Mouse (Mus musculus) left cerebral cortex, postnatal 36 days (tissue): ENCODE measurements around the gene Zfp384. TPM values are rescaled to one million over a fixed set of nuclear protein-coding genes. Genes with fewer than 3 reads are reported as not detected.
"Not testable (repeated sequence)": the region's sequence is repeated elsewhere in the genome, so short reads cannot be mapped to it uniquely, and the experiment has no call there.

Experiments used
- DNase-seq, 2 experiments: peaks; one replicate each; pipeline ENCODE4 v3.0.0; 2021 to 2022; ENCODE audit warnings: low spot score in 2 of 2, mixed read lengths in 1 of 2
- intact Hi-C: fragments of 180-260 bp; cut with DNase I; formaldehyde crosslinking; loops from one replicate; pipeline ENCODE4 v1.15.1; 2025
- total RNA-seq, 2 experiments: library from RNA; stranded (reverse); gene quantifications; 2 replicates each; pipeline ENCODE4 v1.2.3; 2021

Zfp384 gene
- total RNA-seq, 2 experiments from 2014 or later, result 33.3 to 52.7 TPM

GRCm38 (mm10) chr6:125008586-125009128 lies 288 bp upstream of the Zfp384 start:
- DNase-seq, result peak; percentile 98
- intact Hi-C loops, result loop anchor here (1.0 to 10.0 kb wide), 3 partner anchors 31 to 91 kb away; partner anchors contain the start of gene Ing4

GRCm38 (mm10) chr6:125009181-125010073 lies 482 bp downstream of the Zfp384 start:
- DNase-seq, result peak; percentile 70 to 75
- intact Hi-C loops, result loop anchor here (1.0 to 10.0 kb wide), 3 partner anchors 30 to 92 kb away; partner anchors contain the start of gene Ing4

DNA sequence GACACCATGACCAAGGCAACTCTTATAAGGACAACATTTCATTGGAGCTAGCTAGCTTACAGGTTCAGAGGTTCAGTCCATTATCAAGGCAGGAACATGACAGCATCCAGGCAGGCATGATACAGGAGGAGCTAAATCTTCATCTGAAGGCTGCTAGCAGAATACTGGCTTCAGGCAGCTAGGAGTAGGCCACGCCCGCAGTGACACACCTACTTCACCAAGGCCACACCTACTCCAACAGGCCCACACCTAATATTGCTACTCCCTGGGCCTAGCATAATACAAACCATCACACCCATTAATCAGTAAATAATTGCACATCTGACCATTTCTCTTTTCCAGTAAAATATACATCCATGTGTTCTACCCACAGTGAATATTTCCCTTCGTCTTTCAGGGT lies 8.7 kb downstream of the Zfp384 start:
- no peak for DNase-seq
- intact Hi-C loops, result no loop called here

GRCm38 (mm10) chr6:125030532-125030931 lies 21.6 kb downstream of the Zfp384 start:
- intact Hi-C loops, DNase-seq: not testable (repeated sequence)

DNA sequence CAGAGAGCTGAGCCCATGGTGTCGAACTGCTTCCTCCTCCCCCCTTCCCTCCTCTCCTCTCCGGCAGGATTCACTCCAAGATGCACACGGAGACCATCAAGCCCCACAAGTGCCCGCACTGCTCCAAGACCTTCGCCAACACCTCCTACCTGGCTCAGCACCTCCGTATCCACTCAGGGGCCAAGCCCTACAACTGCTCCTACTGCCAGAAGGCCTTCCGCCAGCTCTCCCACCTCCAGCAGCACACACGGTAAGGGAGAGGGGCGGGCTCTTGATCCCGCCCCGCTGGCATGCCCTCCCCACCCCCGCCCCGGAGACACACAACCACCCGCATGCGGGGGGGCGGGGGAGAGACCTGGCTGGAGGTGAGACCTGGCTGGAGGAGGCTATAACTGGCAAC lies 22.7 kb downstream of the Zfp384 start:
- intact Hi-C loops, result no loop called here
- no peak for DNase-seq

DNA sequence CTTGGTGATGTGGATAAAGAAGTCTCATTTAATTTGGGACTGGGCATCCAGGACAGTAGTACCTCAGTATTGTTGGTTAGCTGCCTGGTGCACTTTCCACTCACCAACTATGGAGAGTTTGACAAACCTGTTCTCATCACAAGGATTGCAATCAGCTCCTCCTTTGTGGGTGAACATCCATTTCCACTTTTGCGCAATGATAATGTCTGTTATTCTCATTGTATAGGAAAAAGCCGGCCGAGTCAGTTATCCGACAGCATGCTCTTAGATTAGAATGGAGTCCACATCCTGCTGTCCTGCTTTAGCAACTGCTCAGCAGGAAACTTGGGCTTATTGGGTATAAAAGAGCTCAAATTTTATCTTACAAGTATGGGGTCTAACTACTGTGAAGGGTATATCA lies 29.7 kb downstream of the Zfp384 start:
- DNase-seq, result no peak
- intact Hi-C loops, result loop anchor here (1.0 kb wide), 1 partner anchor 29 kb away; the partner anchor contains the start of gene Zfp384

GRCm38 (mm10) chr6:125039131-125039530 lies 30.2 kb downstream of the Zfp384 start:
- DNase-seq, result no peak
- intact Hi-C loops, result loop anchor here (1.0 kb wide), 1 partner anchor 30 kb away; the partner anchor contains the start of gene Zfp384

DNA sequence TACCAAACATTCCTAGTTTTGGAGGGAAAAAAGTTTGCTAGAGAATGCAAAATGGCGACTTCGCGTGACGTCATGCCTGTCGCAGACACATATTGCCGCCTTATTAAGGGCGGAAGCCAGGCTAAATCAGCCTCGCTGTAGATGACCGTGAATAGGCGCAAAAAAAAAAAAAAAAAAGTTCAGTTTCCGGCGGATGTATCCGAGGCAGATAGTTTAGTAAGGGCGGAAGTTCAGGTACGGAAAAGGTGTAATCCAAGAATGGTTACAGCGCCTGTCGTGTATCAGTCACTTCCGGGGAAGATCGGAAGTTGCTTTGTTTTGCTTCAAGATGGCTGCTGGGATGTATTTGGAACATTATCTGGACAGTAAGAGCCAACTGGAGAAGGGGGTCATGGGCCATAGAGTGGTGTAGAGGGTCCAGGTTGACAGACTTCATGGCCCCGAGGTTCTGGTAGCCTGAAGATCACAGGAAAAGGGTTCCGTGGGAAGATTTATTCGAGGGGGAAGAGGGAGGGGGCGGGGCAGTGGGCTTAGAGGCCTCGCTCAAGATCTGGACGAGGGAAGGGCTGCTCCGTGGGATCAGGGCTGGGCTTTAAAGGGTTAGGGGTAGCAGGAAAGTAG lies 30.7 kb downstream of the Zfp384 start, which contains the start of gene Ing4:
Gene Ing4 (plus strand): TSS at position 228 of the 621 bp plus-strand sequence.
- intact Hi-C loops, result loop anchor here (1.0 kb wide), 1 partner anchor 30 kb away; the partner anchor contains the start of gene Zfp384

GRCm38 (mm10) chr6:125040221-125040620 lies 31.3 kb downstream of the Zfp384 start:
- no peak for DNase-seq
- intact Hi-C loops, result no loop called here

More for the DNA sequence above, 30.7 kb downstream of the Zfp384 start, which contains the start of gene Ing4:
- DNase-seq, result peak; percentile 84 to 88

DNA sequence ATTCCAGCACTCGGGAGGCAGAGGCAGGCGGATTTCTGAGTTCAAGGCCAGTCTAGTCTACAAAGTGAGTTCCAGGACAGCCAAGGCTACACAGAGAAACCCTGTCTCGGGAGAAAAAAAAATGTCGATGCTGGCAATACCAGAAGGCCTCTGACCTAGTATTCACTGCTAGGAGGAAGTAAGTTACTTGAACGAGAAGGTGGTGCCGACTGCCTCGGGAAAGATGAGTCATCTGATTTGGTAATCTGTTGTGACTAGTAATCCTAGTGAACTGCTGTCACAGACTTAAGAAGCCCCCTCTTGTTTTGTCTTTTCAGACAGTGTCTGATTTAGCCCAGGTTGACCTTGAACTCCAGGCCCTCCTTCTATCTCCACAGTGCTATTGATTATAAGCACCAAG lies 32.1 kb downstream of the Zfp384 start:
- no peak for DNase-seq
- intact Hi-C loops, result no loop called here

DNA sequence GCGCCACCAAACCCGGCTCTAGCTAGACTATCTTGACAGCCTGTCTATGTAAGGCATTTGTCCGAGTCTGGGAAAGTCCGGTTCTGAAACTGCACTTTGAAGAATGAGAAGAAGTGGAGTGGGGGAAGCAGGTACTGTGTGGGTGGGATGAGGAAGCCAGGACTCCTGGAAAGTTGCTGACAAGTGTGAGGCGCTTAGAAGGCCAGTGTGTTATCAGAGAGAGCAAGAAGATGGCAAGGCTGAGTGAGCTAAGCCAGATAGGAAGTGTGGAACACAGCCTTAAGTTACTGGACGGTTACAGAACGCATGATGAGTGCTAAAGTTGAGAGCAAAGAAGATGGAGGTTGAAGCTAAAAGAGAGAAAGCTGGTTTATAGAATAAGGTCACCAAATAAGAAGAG lies 33.1 kb downstream of the Zfp384 start:
- no peak for DNase-seq
- intact Hi-C loops, result no loop called here

GRCm38 (mm10) chr6:125046691-125047090 lies 37.7 kb downstream of the Zfp384 start:
- intact Hi-C loops, result loop anchor here (2.0 kb wide), 1 partner anchor 38 kb away; no protein-coding TSS in a partner anchor
- peak; percentile 57 to 70 for DNase-seq

DNA sequence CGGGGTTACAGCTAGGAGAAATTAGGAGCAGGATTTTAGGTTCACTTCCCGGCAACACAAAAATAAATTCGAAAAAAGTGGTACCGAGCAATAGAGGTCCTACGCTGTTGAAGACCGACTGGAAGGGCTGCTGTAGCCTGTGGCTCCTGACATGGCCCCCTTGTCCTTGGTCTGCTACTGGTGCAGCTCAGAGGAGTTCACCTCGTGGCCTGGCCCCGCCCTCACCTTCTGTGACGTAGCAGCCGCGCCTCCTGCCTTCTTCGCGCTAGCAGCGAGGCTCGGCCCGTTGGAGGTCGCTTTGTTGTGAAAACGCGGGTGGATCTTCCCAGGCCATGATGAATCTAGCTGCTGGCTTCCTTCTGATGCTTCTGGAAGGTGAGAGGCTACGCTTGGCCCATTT lies 40.7 kb downstream of the Zfp384 start, which contains the start of gene Acrbp:
Gene Acrbp (plus strand): TSS at position 12 of the 400 bp plus-strand sequence.
- DNase-seq, result no peak
- intact Hi-C loops, result no loop called here

DNA sequence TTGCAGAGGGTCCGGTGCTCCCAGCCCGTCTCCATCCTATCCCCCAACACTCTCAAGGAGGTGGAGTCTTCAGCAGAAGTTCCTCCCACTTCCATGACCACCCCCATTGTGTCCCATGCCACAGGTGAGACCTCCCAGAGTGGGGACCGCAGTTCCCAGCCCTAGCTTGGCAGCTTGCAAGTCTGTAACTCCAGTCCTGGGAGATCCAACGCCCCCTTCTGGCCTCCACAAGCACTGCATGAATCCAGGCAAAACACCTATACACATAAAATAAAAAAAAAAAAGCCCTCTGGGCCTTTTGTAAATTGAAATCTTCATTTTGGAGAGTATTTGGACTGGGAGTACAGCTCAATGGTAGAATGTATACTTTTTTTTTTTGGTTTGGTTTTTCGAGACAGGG lies 42.3 kb downstream of the Zfp384 start:
- no peak for DNase-seq
- intact Hi-C loops, result no loop called here

DNA sequence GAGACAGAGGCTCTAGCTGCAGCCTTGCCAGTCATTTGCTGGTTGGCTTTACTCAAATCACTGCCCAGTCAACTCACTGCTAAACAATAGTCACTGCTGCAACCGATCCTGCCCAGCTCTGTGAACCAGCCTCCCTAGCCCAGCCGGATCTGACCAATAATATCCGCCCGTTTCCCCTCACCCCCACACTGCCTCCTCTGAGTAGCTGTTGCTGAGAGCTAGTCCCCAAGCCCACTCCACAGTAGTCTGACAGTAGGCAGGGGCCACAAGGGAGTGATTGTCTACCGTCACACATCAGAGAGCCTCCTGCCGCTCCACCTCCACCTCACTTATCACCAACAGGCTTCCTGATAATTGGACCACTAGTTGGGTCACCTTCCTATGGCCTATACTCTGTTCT lies 52.5 kb downstream of the Zfp384 start:
- DNase-seq, result no peak
- intact Hi-C loops, result no loop called here

DNA sequence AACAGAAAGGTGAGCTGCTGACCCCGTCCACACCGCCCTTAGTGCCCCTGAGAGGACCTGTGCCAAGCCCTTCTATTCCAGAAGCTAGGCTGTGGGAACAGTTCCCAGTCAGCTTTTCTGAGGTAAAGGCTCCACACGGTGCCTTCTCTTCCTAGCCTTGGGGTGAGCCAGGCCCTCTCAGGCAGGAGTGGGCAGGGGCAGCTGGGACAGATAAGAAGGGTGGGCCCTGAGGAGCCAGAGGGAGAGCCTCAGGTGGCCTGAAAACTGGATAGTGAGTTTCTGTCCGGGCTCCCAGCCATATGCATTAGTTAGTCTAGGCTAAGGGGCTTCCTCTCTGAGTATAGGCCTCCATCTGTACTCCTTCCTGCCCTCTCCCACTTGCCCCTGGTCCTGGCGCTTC lies 53.6 kb downstream of the Zfp384 start:
- intact Hi-C loops, result no loop called here
- no peak for DNase-seq

GRCm38 (mm10) chr6:125063906-125064305 lies 55.0 kb downstream of the Zfp384 start:
- no peak for DNase-seq
- intact Hi-C loops, result no loop called here

GRCm38 (mm10) chr6:125065223-125065622 lies 56.3 kb downstream of the Zfp384 start:
- DNase-seq, intact Hi-C loops: not testable (repeated sequence)

DNA sequence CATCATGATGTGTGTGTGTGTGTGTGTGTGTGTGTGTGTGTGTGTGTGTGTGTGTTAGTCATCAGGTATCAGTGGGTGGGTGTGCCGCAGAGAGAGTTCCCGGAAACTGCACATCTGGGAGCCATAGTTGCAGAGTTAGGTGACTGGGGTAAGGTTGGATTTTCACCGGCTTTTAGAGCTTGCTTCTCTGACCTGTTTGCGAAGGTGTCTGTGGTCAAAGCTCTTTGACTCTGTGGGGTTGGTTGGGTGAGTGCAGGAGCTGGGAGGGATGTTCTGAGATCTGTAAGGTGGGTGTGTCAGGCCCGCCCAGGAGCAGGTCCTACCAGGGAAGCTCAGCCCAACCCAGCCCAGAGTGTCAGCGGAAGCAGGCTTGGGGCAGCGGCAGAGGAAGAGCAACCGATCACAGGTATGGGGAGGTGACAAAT lies 58.6 kb downstream of the Zfp384 start, which contains the start of gene Lpar5:
Gene Lpar5 (plus strand): TSS at position 350 of the 425 bp plus-strand sequence.
- intact Hi-C loops, result no loop called here
- no peak for DNase-seq
